Comparison of ENCODE assay signal across 13 mouse cellular contexts in the genomic region with DNA sequence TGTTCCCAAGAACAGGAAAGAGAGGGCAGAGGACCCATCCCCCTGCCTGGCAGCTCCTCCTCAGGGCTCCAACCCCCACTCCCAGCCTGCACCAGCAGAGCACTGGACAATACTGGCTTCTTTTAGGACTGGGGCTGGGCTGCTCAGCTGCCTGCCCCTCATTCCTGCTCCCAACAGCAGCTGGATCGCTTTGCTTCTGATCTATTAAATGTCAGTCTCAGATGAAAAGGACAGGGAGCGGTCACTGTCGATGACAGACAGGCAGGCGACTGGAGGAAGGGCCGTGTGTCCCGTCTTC. TPM values are rescaled to one million over a fixed set of nuclear protein-coding genes. Genes with fewer than 3 reads are reported as not detected.
DNase-seq lines count a peak whose midpoint lies in the region; ATAC-seq and TF ChIP-seq lines count a peak whose summit lies in the region.
"Had no signal": no experiment of that assay in that cellular context is flagged by ENCODE, and none has a peak within 500 bp of the region (broad histone marks: within the 10 kb centered on the region; RNA-seq: fewer than 3 reads in every experiment).

No protein-coding gene starts in this region.

- ATAC-seq in heart, embryonic 12.5 days (ENCODE audit: insufficient number of reproducible peaks, low FRiP score), result no peak
- ATAC-seq in hindbrain, embryonic 15.5 days (ENCODE audit: low FRiP score, low read depth), result peak; percentile 38; the same call in 1 of the 2 replicates
- ATAC-seq: activated CD4-positive, CD25-positive, alpha-beta regulatory T cell, adult 4 months had no signal

- TF ChIP-seq CTCF in small intestine, adult 2 months (IDR thresholded peaks at IDR 0.05; ENCODE audit: extremely low read depth, insufficient read length, insufficient replicate concordance, low read depth, low read length), result no peak

- 0 out of 2 replicates have a peak overlapping the region, but pooled peaks have one; percentile 33 for H3K9ac ChIP-seq in heart, embryonic 12.5 days
- no peak overlapping the region for H3K9ac ChIP-seq in hindbrain, embryonic 15.5 days

- no peak for DNase-seq in heart, adult 8-10 months (ENCODE audit: low spot score)
- peak; percentile 44 for DNase-seq in retina, postnatal 1 day
- no peak for DNase-seq in retina, embryonic 14.5 days (ENCODE audit: low spot score)
- no peak for DNase-seq in cerebellum, adult 11-12 months
- no peak for DNase-seq in frontal cortex, adult 2 months (ENCODE audit: extremely low spot score in 1 of 2, low spot score in 1 of 2)
- DNase-seq: cerebellum, adult 9-10 months; gastrocnemius, postnatal 10 days; kidney, postnatal 14 days; lung, adult 18-20 months had no signal

- no peak overlapping the region for H3K4me2 ChIP-seq in heart, embryonic 12.5 days
- no peak overlapping the region for H3K4me2 ChIP-seq in hindbrain, embryonic 15.5 days

- no peaks in the 10 kb centered on the region for H3K9me3 ChIP-seq in heart, embryonic 12.5 days (replicated peaks)
- no peaks in the 10 kb centered on the region for H3K9me3 ChIP-seq in hindbrain, embryonic 15.5 days

- TF ChIP-seq POLR2A in small intestine, adult 2 months (IDR thresholded peaks at IDR 0.05; ENCODE audit: low read depth, low read length), result no peak

- peak overlapping the region; percentile 25 for H3K27ac ChIP-seq in heart, embryonic 12.5 days (ENCODE audit: poor library complexity, severe bottlenecking)
- H3K27ac ChIP-seq in hindbrain, embryonic 15.5 days (replicated peaks), result peak overlapping the region; percentile 52
- peak overlapping the region; percentile 24 for H3K27ac ChIP-seq in small intestine, adult 2 months (ENCODE audit: insufficient read depth, low read depth, low read length)

- WGBS in heart, embryonic 12.5 days, result 36% methylated on average over 6 of the region's 6 CpGs
- WGBS in hindbrain, embryonic 15.5 days, result 23% methylated on average over 6 of the region's 6 CpGs
- 77% methylated on average over 6 of the region's 6 CpGs for WGBS in small intestine, adult 2 months

- peaks cover 86% of the 10 kb centered on the region for H3K4me1 ChIP-seq in heart, embryonic 12.5 days (replicated peaks)
- H3K4me1 ChIP-seq in hindbrain, embryonic 15.5 days (replicated peaks), result peaks cover 41% of the 10 kb centered on the region
- peaks cover 22% of the 10 kb centered on the region for H3K4me1 ChIP-seq in small intestine, adult 2 months (ENCODE audit: control insufficient read depth, insufficient read depth, insufficient read length, low read length)

- no peaks in the 10 kb centered on the region for H3K27me3 ChIP-seq in heart, embryonic 12.5 days (replicated peaks)
- H3K27me3 ChIP-seq in hindbrain, embryonic 15.5 days, result no peaks in the 10 kb centered on the region
- no peaks in the 10 kb centered on the region for H3K27me3 ChIP-seq in small intestine, adult 2 months (ENCODE audit: control insufficient read depth, insufficient read depth, low read length)

- H3K4me3 ChIP-seq in heart, embryonic 12.5 days, result no peak overlapping the region
- H3K4me3 ChIP-seq in hindbrain, embryonic 15.5 days, result no peak overlapping the region
- H3K4me3 ChIP-seq in small intestine, adult 2 months (ENCODE audit: low read depth, low read length), result no peak overlapping the region

- H3K36me3 ChIP-seq in heart, embryonic 12.5 days, result no peaks in the 10 kb centered on the region
- H3K36me3 ChIP-seq in hindbrain, embryonic 15.5 days, result no peaks in the 10 kb centered on the region
- no peaks in the 10 kb centered on the region for H3K36me3 ChIP-seq in small intestine, adult 2 months (ENCODE audit: control insufficient read depth, insufficient read depth, low read length)

RNA-seq across cellular contexts. Expression of gene Sema4d, which starts 40.4 kb away (rescaled TPM):
- 17.3 and 17.4 TPM in 2 replicates for polyA plus RNA-seq in heart, embryonic 12.5 days (2016; fragmentation: Nextera tagmentation; extraction: Ambion mirVana)
- 10 to 100 TPM; 56.5 to 72.3 (median 68.6) TPM for total RNA-seq in heart, adult 8-10 months (2022)
- polyA plus RNA-seq in hindbrain, embryonic 15.5 days (2015; fragmentation: Nextera tagmentation; extraction: Ambion mirVana), result 14.3 and 14.8 TPM in 2 replicates
- 10.8 and 15.1 TPM in 2 replicates for polyA plus RNA-seq in small intestine, adult 2 months (2012; rRNA removed)
- 80.9 and 95.5 TPM in 2 replicates for polyA plus RNA-seq in frontal cortex, adult 2 months (2012; rRNA removed)
